Mouse (Mus musculus): ENCODE data around the gene Hist1h3a.
A peak's percentile ranks its signal among the peaks of the same experiment; 100 is the strongest.
"Not testable (repeated sequence)": the region's sequence is repeated elsewhere in the genome, so short reads cannot be mapped to it uniquely, and the experiment has no call there.

- not testable (repeated sequence) for TF ChIP-seq FLI1 (IDR thresholded peaks at IDR 0.05; ENCODE audit: low read length)
- peak; percentile 11; the same call in 1 of the 3 replicates for TF ChIP-seq GATA1 (IDR thresholded peaks at IDR 0.05; ENCODE audit: borderline replicate concordance, low read length)
Observed at GRCm38 (mm10) chr13:23761871-23762821, at the start of gene Hist1h3a.
